Mouse (Mus musculus) T-helper 17 cell (primary cell): Measurements from ENCODE around the gene Zfp992.
"Not testable (repeated sequence)": the region's sequence is repeated elsewhere in the genome, so short reads cannot be mapped to it uniquely, and the experiment has no call there.

ENCODE experiments used
- in situ Hi-C, 2 experiments: fragments of 300-600 bp; cut with MboI, MseI; formaldehyde crosslinking; loops; 1 replicate in 1 of 2; 2 replicates in 1 of 2; pipeline ENCODE4 v1.15.1; 2025; ENCODE audit warnings: high pct_unique_total_duplicates in 2 of 2

The Zfp992 gene

GRCm38 (mm10) chr4:146474181-146474580, 25.4 kb downstream of the Zfp992 start:
- in situ Hi-C loops, result not testable (repeated sequence)

GRCm38 (mm10) chr4:146474716-146475676, 26.2 kb downstream of the Zfp992 start:
- in situ Hi-C loops, result loop anchor here in 1 of 2 experiments (25.0 kb wide), 1 partner anchor 1287 kb away; no protein-coding TSS in a partner anchor

GRCm38 (mm10) chr4:146476260-146476659, 27.4 kb downstream of the Zfp992 start:
- in situ Hi-C loops, result loop anchor here in 1 of 2 experiments (25.0 kb wide), 1 partner anchor 1286 kb away; no protein-coding TSS in a partner anchor

- in situ Hi-C loops, result loop anchor here in 1 of 2 experiments (25.0 kb wide), 1 partner anchor 1285 kb away; no protein-coding TSS in a partner anchor
Observed at GRCm38 (mm10) chr4:146476959-146477358, 28.1 kb downstream of the Zfp992 start.

GRCm38 (mm10) chr4:146480376-146481096, 31.7 kb downstream of the Zfp992 start:
- in situ Hi-C loops, result loop anchor here (5.0 to 25.0 kb wide), 14 partner anchors 313 to 1282 kb away; partner anchors contain the start of genes Zfp978 (in 1 of the 2) and Zfp979 (in 1 of the 2)

- in situ Hi-C loops, result loop anchor here (5.0 to 25.0 kb wide), 14 partner anchors 315 to 1280 kb away; partner anchors contain the start of genes Zfp978 (in 1 of the 2) and Zfp979 (in 1 of the 2)
Observed at GRCm38 (mm10) chr4:146482546-146482945, 33.7 kb downstream of the Zfp992 start.

- in situ Hi-C loops, result loop anchor here (5.0 to 25.0 kb wide), 14 partner anchors 316 to 1279 kb away; partner anchors contain the start of genes Zfp978 (in 1 of the 2) and Zfp979 (in 1 of the 2)
Observed at GRCm38 (mm10) chr4:146483571-146484280, 34.9 kb downstream of the Zfp992 start.

- in situ Hi-C loops, result loop anchor here (5.0 to 25.0 kb wide), 15 partner anchors 317 to 1278 kb away; partner anchors contain the start of genes Zfp978 (in 1 of the 2) and Zfp979 (in 1 of the 2)
Observed at GRCm38 (mm10) chr4:146484676-146485075, 35.9 kb downstream of the Zfp992 start.

- in situ Hi-C loops, result loop anchor here (5.0 to 25.0 kb wide), 4 partner anchors 529 to 1277 kb away; no protein-coding TSS in a partner anchor
Observed at GRCm38 (mm10) chr4:146485183-146485939, 36.5 kb downstream of the Zfp992 start.

- in situ Hi-C loops, result loop anchor here (5.0 to 25.0 kb wide), 4 partner anchors 528 to 1276 kb away; no protein-coding TSS in a partner anchor
Observed at GRCm38 (mm10) chr4:146486753-146487152, 37.9 kb downstream of the Zfp992 start.

GRCm38 (mm10) chr4:146489196-146489595, 40.4 kb downstream of the Zfp992 start:
- in situ Hi-C loops, result loop anchor here (5.0 to 25.0 kb wide), 4 partner anchors 526 to 1273 kb away; no protein-coding TSS in a partner anchor

GRCm38 (mm10) chr4:146491993-146492392, 43.2 kb downstream of the Zfp992 start:
- in situ Hi-C loops, result loop anchor here (5.0 to 25.0 kb wide), 2 partner anchors 400 to 1270 kb away; no protein-coding TSS in a partner anchor

GRCm38 (mm10) chr4:146492439-146492838, 43.6 kb downstream of the Zfp992 start:
- in situ Hi-C loops, result loop anchor here (5.0 to 25.0 kb wide), 2 partner anchors 400 to 1270 kb away; no protein-coding TSS in a partner anchor

GRCm38 (mm10) chr4:146492851-146493250, 44.0 kb downstream of the Zfp992 start:
- in situ Hi-C loops, result loop anchor here (5.0 to 25.0 kb wide), 2 partner anchors 399 to 1269 kb away; no protein-coding TSS in a partner anchor

- in situ Hi-C loops, result loop anchor here (5.0 to 25.0 kb wide), 2 partner anchors 399 to 1269 kb away; no protein-coding TSS in a partner anchor
Observed at GRCm38 (mm10) chr4:146493319-146493907, 44.6 kb downstream of the Zfp992 start.

- in situ Hi-C loops, result loop anchor here (5.0 to 25.0 kb wide), 5 partner anchors 307 to 1267 kb away; no protein-coding TSS in a partner anchor
Observed at GRCm38 (mm10) chr4:146494980-146495379, 46.2 kb downstream of the Zfp992 start.

GRCm38 (mm10) chr4:146497695-146498275, 49.0 kb downstream of the Zfp992 start:
- in situ Hi-C loops, result loop anchor here (5.0 to 25.0 kb wide), 4 partner anchors 305 to 1265 kb away; no protein-coding TSS in a partner anchor

- in situ Hi-C loops, result not testable (repeated sequence)
Observed at GRCm38 (mm10) chr4:146501727-146502126, 52.9 kb downstream of the Zfp992 start, which contains the start of gene Zfp981. Gene Zfp981, plus strand, starts transcription at chr4:146502027.
